Mouse (Mus musculus) C2C12 (cell line): ENCODE data around the gene Map2.

Experiments used
- CEBPB ChIP-seq: IDR thresholded peaks from one replicate; pipeline ENCODE4 v1.6.1; 2011; ENCODE audit warnings: low read depth, mild to moderate bottlenecking, control low read depth, moderate library complexity
- CTCF ChIP-seq: IDR thresholded peaks from one replicate; pipeline ENCODE4 v1.5.1; 2011; ENCODE audit not compliant: control insufficient read depth, insufficient read depth, insufficient read length
- FOSL1 ChIP-seq: IDR thresholded peaks from one replicate; pipeline ENCODE4 v1.8.0; 2011; ENCODE audit warnings: mild to moderate bottlenecking, low read length; ENCODE audit not compliant: poor library complexity, insufficient read depth, severe bottlenecking
- MYOD1 ChIP-seq: IDR thresholded peaks from one replicate; pipeline ENCODE4 v1.6.1; 2011; ENCODE audit warnings: low read depth; ENCODE audit not compliant: control insufficient read depth, insufficient read length
- MYOG ChIP-seq: IDR thresholded peaks from one replicate; pipeline ENCODE4 v1.6.1; 2011; ENCODE audit not compliant: control insufficient read depth, insufficient read length; ENCODE audit errors: extremely low read depth

DNA sequence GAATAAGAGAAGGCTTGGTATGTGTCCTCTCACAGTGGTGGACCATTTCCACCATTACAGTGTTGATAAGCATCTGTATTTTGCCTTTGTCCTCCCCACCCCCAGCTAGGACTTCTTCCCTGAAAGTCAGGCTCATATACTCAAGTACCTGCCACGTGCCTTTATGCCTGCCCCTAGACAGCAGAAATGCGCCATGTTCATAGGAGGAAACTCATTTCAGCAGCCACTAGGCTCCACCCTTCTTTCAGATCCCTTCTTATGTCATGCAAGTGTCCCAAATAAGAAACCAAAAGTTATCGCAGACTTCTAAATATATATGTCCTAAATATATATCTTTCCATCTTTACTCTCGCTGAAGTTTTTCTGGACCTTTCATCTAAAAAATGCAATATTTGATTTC lies 21.2 kb downstream of the Map2 start:
- TF ChIP-seq CTCF: no peak
- no peak for TF ChIP-seq CEBPB
- no peak for TF ChIP-seq MYOD1
- no peak for TF ChIP-seq FOSL1
- no peak for TF ChIP-seq MYOG
